Mouse (Mus musculus) liver, embryonic 14.5 days (tissue): ENCODE measurements around the gene Syne1.

ENCODE experiments used
- CTCF ChIP-seq: IDR thresholded peaks from 2 replicates; pipeline ENCODE4 v1.5.1; 2016; ENCODE audit warnings: antibody characterized with exemption, low read depth, control low read depth
- EP300 ChIP-seq: IDR thresholded peaks from 2 replicates; pipeline ENCODE4 v1.6.1; 2016; ENCODE audit warnings: antibody characterized with exemption, low read depth

DNA sequence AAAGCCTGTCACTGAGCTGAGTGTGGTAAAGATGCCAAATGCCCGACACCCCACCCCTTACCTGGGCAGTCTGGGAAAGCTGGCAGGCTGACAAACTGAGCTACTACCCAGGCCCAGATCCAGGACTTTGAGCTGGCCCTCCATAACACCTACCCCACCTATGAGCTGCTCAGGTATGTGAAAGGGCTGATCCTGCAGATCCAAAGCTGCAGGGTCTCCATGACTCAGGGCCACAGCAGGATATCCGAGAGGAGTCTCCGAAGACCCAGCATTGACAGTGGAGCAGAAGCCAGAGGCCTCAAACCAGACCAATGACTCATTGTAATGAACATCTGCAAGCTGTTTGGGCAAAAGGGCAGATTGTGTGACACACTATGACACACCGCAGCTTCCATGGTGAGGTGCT, 369.5 kb downstream of the Syne1 start:
- TF ChIP-seq CTCF (no peak), EP300 (no peak)
